Mouse (Mus musculus) gastrocnemius, postnatal 36 days (tissue): ENCODE results near the gene Taco1. TPM values are rescaled to one million over a fixed set of nuclear protein-coding genes. Genes with fewer than 3 reads are reported as not detected.

ENCODE experiments used
- total RNA-seq, 2 experiments: library from RNA; stranded (reverse); gene quantifications; 2 replicates each; pipeline ENCODE4 v1.2.3; 2021

Gene Taco1
- total RNA-seq, 2 experiments from 2014 or later = 37.6 to 42.7 TPM

Other genes with a start within 250 kb of the Taco1 start
- gene Cyb561, start 112.7 kb upstream of the Taco1 start, total RNA-seq = 1 to 10 TPM; 4.3 to 6.0 TPM
- gene Ace, start 98.1 kb upstream of the Taco1 start, total RNA-seq = 10 to 100 TPM; 24.1 to 34.8 TPM
- not detected for gene Ace3, start 71.4 kb upstream of the Taco1 start, total RNA-seq
- not detected for gene Kcnh6, start 57.9 kb upstream of the Taco1 start, total RNA-seq
- gene Dcaf7, start 29.2 kb upstream of the Taco1 start, total RNA-seq = 10 to 100 TPM; 23.9 to 25.6 TPM
- gene Map3k3, start 18.6 kb downstream of the Taco1 start, total RNA-seq = 10 to 100 TPM; 20.6 to 20.8 TPM
- gene Gm10840, start 94.8 kb downstream of the Taco1 start, total RNA-seq = not detected
- gene Limd2, start 94.8 kb downstream of the Taco1 start, total RNA-seq = 1 to 10 TPM; 1.5 to 3.6 TPM
- 10 to 100 TPM; 10.5 to 10.9 TPM for gene Strada, start 136.1 kb downstream of the Taco1 start, total RNA-seq
- 10 to 100 TPM; 60.0 to 68.3 TPM for gene Ccdc47, start 150.3 kb downstream of the Taco1 start, total RNA-seq
- 10 to 100 TPM; 19.1 to 22.2 TPM for gene Ddx42, start 150.9 kb downstream of the Taco1 start, total RNA-seq
- gene Ftsj3, start 190.0 kb downstream of the Taco1 start, total RNA-seq = 10 to 100 TPM; 15.7 to 22.3 TPM
- 100 to 1,000 TPM; 122 to 134 TPM for gene Psmc5, start 190.1 kb downstream of the Taco1 start, total RNA-seq
- 10 to 100 TPM; 12.6 to 14.4 TPM for gene Smarcd2, start 206.9 kb downstream of the Taco1 start, total RNA-seq
- under 1 TPM; 0.08 to 0.12 TPM for gene Tcam1, start 210.6 kb downstream of the Taco1 start, total RNA-seq
- gene Gh, start 235.8 kb downstream of the Taco1 start, total RNA-seq = not detected
- gene Cd79b, start 248.7 kb downstream of the Taco1 start, total RNA-seq = under 1 TPM; 0.30 to 0.43 TPM